Mouse (Mus musculus) adrenal gland, adult 18-20 months (tissue): ENCODE results near the gene Nme7. TPM values are rescaled to one million over a fixed set of nuclear protein-coding genes. Genes with fewer than 3 reads are reported as not detected.

Experiments
- DNase-seq, 2 experiments: peaks; one replicate each; pipeline ENCODE4 v3.0.0; 2021 to 2022; ENCODE audit warnings: low spot score in 2 of 2
- total RNA-seq, 2 experiments: library from RNA; stranded (reverse); gene quantifications; 1 replicate in 1 of 2; 2 replicates in 1 of 2; pipeline ENCODE4 v1.2.3; 2021

Nme7 gene
- total RNA-seq, 2 experiments from 2014 or later: 11.4 to 11.9 TPM

- DNase-seq: no peak
Measured at GRCm38 (mm10) chr1:164376761-164377487, 73.0 kb downstream of the Nme7 start.

GRCm38 (mm10) chr1:164383621-164384020 is 79.7 kb downstream of the Nme7 start:
- DNase-seq: no peak

- no peak for DNase-seq
Measured at GRCm38 (mm10) chr1:164384354-164384753, 80.4 kb downstream of the Nme7 start.

- DNase-seq: no peak
Measured at GRCm38 (mm10) chr1:164384972-164385371, 81.1 kb downstream of the Nme7 start.

- no peak for DNase-seq
Measured at GRCm38 (mm10) chr1:164389743-164390142, 85.8 kb downstream of the Nme7 start.

DNA sequence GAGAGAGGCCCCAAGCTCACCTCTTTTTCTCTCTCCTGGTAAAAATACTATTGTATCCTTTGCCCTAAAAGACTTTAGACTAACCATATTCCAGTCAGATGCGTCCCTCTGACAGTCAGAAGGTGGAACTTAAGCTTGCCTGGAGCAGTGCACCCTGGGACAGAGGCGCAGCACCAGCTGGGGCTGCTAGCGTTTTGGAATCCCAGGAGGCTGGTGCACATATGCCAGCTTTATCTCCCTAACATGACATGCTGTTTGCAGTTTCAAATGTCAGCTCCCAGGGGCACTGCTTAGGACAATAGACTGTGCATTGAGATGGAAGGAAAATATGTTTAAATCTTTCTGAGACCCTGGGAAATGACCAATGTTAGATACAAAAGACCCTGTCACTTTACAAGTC is 88.3 kb downstream of the Nme7 start:
- DNase-seq: no peak

- no peak for DNase-seq
Measured at GRCm38 (mm10) chr1:164395131-164395780, 91.3 kb downstream of the Nme7 start.

- DNase-seq: no peak
Measured at GRCm38 (mm10) chr1:164397672-164398071, 93.8 kb downstream of the Nme7 start.

- no peak for DNase-seq
Measured at GRCm38 (mm10) chr1:164399578-164399977, 95.7 kb downstream of the Nme7 start.

- DNase-seq: no peak
Measured at GRCm38 (mm10) chr1:164405385-164405802, 101.5 kb downstream of the Nme7 start.

DNA sequence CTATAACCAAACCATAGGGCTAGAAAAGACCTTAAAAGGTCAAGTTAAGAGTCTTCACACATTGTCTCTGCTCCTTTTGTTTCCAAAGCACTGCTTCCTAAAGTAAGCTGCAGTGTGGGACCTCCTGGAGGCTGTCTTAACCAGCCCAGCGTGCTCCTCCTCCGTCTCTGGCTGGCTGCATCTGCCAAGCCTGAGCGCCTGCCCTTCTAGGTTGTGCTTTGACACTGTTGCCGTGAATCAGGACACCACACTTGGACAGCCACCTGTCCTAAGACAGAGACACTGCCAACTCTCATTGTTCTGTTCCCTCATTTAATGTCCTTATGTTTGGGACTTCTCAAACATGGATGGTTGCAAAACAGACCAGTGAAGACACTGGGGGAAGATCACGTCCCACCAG is 102.6 kb downstream of the Nme7 start:
- no peak for DNase-seq

DNA sequence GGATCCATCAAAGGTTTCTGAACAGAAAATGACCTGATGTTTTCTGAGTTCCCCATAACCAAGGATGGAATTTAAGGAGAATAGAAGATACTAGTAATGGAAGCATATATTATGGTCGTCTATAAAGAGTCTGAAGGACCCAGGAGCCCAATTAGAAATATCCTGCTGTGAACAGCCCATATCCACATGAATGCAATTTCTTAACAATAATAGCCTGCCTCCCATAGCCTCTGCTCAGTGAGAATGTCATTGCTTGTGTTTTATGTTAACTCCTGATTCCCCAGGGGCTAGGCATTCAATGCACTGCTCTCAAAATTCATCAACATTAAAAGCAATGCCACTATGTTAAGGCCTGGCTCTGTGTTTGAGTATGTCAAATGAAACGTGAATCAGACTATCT is 104.7 kb downstream of the Nme7 start:
- no peak for DNase-seq

DNA sequence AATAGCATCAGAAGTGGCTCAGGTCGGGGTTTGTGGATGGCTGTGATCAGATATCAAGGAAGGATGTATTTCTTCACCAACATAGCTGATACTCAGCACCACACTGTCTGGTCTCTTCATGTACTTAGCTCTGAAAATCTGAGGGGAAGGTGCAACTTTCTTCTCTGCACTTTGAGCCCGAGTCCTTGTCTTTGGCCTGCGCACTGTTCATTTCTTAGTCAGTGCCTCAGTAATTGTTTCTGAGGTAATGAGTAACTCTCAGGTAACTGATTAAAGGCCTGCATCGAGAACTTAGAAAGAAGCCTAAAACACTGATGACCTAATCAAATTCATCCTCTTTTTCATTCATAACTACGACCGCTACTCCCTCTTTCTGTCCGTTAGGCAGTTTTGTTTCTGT is 107.4 kb downstream of the Nme7 start:
- no peak for DNase-seq

DNA sequence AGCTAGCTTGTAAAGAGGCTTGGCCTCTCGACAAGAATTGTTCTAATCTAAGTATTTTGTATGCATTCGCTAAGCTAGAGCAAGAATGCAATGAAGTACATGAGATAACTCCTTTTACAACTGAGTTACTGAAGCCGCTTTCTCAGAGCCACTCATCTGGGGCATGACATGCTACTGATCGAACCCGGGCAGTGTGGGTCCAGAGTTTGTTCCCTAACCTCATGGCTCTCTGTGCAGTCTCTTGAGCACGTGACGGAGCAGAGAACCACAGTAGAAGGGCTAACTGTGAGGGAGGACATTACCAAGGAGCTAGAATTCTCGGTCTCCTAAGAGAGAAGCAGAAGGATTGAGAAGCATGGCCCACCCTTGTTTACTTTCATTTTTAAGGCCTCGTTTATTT is 109.0 kb downstream of the Nme7 start:
- DNase-seq: no peak

- DNase-seq: no peak
Measured at GRCm38 (mm10) chr1:164413608-164414007, 109.7 kb downstream of the Nme7 start.

- DNase-seq: no peak
Measured at GRCm38 (mm10) chr1:164415347-164415751, 111.4 kb downstream of the Nme7 start.

- no peak for DNase-seq
Measured at GRCm38 (mm10) chr1:164416692-164417394, 112.9 kb downstream of the Nme7 start.

DNA sequence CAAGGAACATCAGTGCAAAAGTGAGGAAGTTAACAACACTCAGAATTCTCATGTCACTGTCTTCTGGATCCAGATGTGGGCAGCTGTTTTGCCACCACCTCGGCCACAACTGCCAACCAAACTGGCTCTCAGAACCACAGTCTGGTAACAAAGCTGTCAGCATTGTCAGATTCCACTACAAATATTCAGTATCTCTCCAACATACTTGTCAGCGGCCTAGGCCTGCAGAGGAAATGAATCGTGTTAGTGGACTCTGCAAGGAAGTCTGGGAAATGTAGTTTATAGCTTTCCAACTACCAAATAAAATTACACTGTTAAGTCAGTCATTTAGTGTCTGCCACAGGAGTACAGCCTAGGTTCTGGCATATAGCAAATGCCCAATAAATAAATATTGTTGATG is 113.7 kb downstream of the Nme7 start:
- DNase-seq: no peak

GRCm38 (mm10) chr1:164418320-164418719 is 114.4 kb downstream of the Nme7 start:
- DNase-seq: no peak

- DNase-seq: no peak
Measured at GRCm38 (mm10) chr1:164419401-164419800, 115.5 kb downstream of the Nme7 start.

GRCm38 (mm10) chr1:164420623-164421354 is 116.9 kb downstream of the Nme7 start:
- DNase-seq: no peak
